Mouse (Mus musculus): ENCODE results near the gene Nxnl2. TPM values are rescaled to one million over a fixed set of nuclear protein-coding genes. Genes with fewer than 3 reads are reported as not detected.

The Nxnl2 gene
- polyA plus RNA-seq, 1 experiment = not detected

GRCm38 (mm10) chr13:51147106-51147505 is 23.7 kb upstream of the Nxnl2 start:
- Histone ChIP-seq H3K4me1 (ENCODE audit: control insufficient read depth, insufficient read depth, low read length) (no peaks in the 10 kb centered on the region), H3K27ac (ENCODE audit: insufficient read depth, low read depth, low read length) (no peak overlapping the region), H3K4me3 (ENCODE audit: insufficient read depth, low read length) (no peak overlapping the region)
- no peak for TF ChIP-seq POLR2A (IDR thresholded peaks at IDR 0.05; ENCODE audit: borderline replicate concordance, low read depth, low read length)
- TF ChIP-seq CTCF (IDR thresholded peaks at IDR 0.05; ENCODE audit: low read depth, low read length) = no peak

GRCm38 (mm10) chr13:51152966-51153669 is 17.7 kb upstream of the Nxnl2 start:
- TF ChIP-seq POLR2A (IDR thresholded peaks at IDR 0.05; ENCODE audit: borderline replicate concordance, low read depth, low read length) (no peak), CTCF (IDR thresholded peaks at IDR 0.05; ENCODE audit: low read depth, low read length) (no peak)
- H3K4me1 ChIP-seq (ENCODE audit: control insufficient read depth, insufficient read depth, low read length) = no peaks in the 10 kb centered on the region
- no peak overlapping the region for H3K4me3 ChIP-seq (ENCODE audit: insufficient read depth, low read length)
- H3K27ac ChIP-seq (ENCODE audit: insufficient read depth, low read depth, low read length) = no peak overlapping the region

GRCm38 (mm10) chr13:51153670-51154030 is 17.2 kb upstream of the Nxnl2 start:
- Histone ChIP-seq H3K27ac (ENCODE audit: insufficient read depth, low read depth, low read length) (no peak overlapping the region), H3K4me3 (ENCODE audit: insufficient read depth, low read length) (no peak overlapping the region), H3K4me1 (ENCODE audit: control insufficient read depth, insufficient read depth, low read length) (no peaks in the 10 kb centered on the region)
- TF ChIP-seq CTCF (IDR thresholded peaks at IDR 0.05; ENCODE audit: low read depth, low read length) (no peak), POLR2A (IDR thresholded peaks at IDR 0.05; ENCODE audit: borderline replicate concordance, low read depth, low read length) (no peak)

GRCm38 (mm10) chr13:51155178-51156013 is 15.4 kb upstream of the Nxnl2 start:
- Histone ChIP-seq H3K4me3 (ENCODE audit: insufficient read depth, low read length) (no peak overlapping the region), H3K27ac (ENCODE audit: insufficient read depth, low read depth, low read length) (no peak overlapping the region), H3K4me1 (ENCODE audit: control insufficient read depth, insufficient read depth, low read length) (no peaks in the 10 kb centered on the region)
- TF ChIP-seq POLR2A (IDR thresholded peaks at IDR 0.05; ENCODE audit: borderline replicate concordance, low read depth, low read length) = no peak
- no peak for TF ChIP-seq CTCF (IDR thresholded peaks at IDR 0.05; ENCODE audit: low read depth, low read length)

- Histone ChIP-seq H3K4me3 (ENCODE audit: insufficient read depth, low read length) (no peak overlapping the region), H3K27ac (ENCODE audit: insufficient read depth, low read depth, low read length) (no peak overlapping the region), H3K4me1 (ENCODE audit: control insufficient read depth, insufficient read depth, low read length) (0 out of 2 replicates have a peak, but pooled peaks cover under 1% of the 10 kb centered on the region)
- no peak for TF ChIP-seq POLR2A (IDR thresholded peaks at IDR 0.05; ENCODE audit: borderline replicate concordance, low read depth, low read length)
- no peak for TF ChIP-seq CTCF (IDR thresholded peaks at IDR 0.05; ENCODE audit: low read depth, low read length)
Observed at GRCm38 (mm10) chr13:51156014-51156386, 14.8 kb upstream of the Nxnl2 start.

GRCm38 (mm10) chr13:51157291-51157690 is 13.5 kb upstream of the Nxnl2 start:
- no peak overlapping the region for H3K4me3 ChIP-seq (ENCODE audit: insufficient read depth, low read length)
- no peak overlapping the region for H3K27ac ChIP-seq (ENCODE audit: insufficient read depth, low read depth, low read length)
- TF ChIP-seq POLR2A (IDR thresholded peaks at IDR 0.05; ENCODE audit: borderline replicate concordance, low read depth, low read length) = no peak
- TF ChIP-seq CTCF (IDR thresholded peaks at IDR 0.05; ENCODE audit: low read depth, low read length) = no peak
- H3K4me1 ChIP-seq (ENCODE audit: control insufficient read depth, insufficient read depth, low read length) = peaks cover 5% of the 10 kb centered on the region

- H3K27ac ChIP-seq (ENCODE audit: insufficient read depth, low read depth, low read length) = no peak overlapping the region
- TF ChIP-seq CTCF (IDR thresholded peaks at IDR 0.05; ENCODE audit: low read depth, low read length) (no peak), POLR2A (IDR thresholded peaks at IDR 0.05; ENCODE audit: borderline replicate concordance, low read depth, low read length) (no peak)
- H3K4me3 ChIP-seq (ENCODE audit: insufficient read depth, low read length) = no peak overlapping the region
- peaks cover 5% of the 10 kb centered on the region for H3K4me1 ChIP-seq (ENCODE audit: control insufficient read depth, insufficient read depth, low read length)
Observed at GRCm38 (mm10) chr13:51161672-51162071, 9.2 kb upstream of the Nxnl2 start.

GRCm38 (mm10) chr13:51162246-51162645 is 8.6 kb upstream of the Nxnl2 start:
- Histone ChIP-seq H3K4me1 (ENCODE audit: control insufficient read depth, insufficient read depth, low read length) (peaks cover 5% of the 10 kb centered on the region), H3K27ac (ENCODE audit: insufficient read depth, low read depth, low read length) (no peak overlapping the region), H3K4me3 (ENCODE audit: insufficient read depth, low read length) (no peak overlapping the region)
- TF ChIP-seq POLR2A (IDR thresholded peaks at IDR 0.05; ENCODE audit: borderline replicate concordance, low read depth, low read length) (no peak), CTCF (IDR thresholded peaks at IDR 0.05; ENCODE audit: low read depth, low read length) (no peak)

- H3K4me3 ChIP-seq (ENCODE audit: insufficient read depth, low read length) = no peak overlapping the region
- TF ChIP-seq CTCF (IDR thresholded peaks at IDR 0.05; ENCODE audit: low read depth, low read length) (no peak), POLR2A (IDR thresholded peaks at IDR 0.05; ENCODE audit: borderline replicate concordance, low read depth, low read length) (no peak)
- peaks cover 3% of the 10 kb centered on the region for H3K4me1 ChIP-seq (ENCODE audit: control insufficient read depth, insufficient read depth, low read length)
- H3K27ac ChIP-seq (ENCODE audit: insufficient read depth, low read depth, low read length) = no peak overlapping the region
Observed at GRCm38 (mm10) chr13:51166711-51167110, 4.1 kb upstream of the Nxnl2 start.

- TF ChIP-seq POLR2A (IDR thresholded peaks at IDR 0.05; ENCODE audit: borderline replicate concordance, low read depth, low read length) (no peak), CTCF (IDR thresholded peaks at IDR 0.05; ENCODE audit: low read depth, low read length) (no peak)
- Histone ChIP-seq H3K27ac (ENCODE audit: insufficient read depth, low read depth, low read length) (no peak overlapping the region), H3K4me1 (ENCODE audit: control insufficient read depth, insufficient read depth, low read length) (no peaks in the 10 kb centered on the region), H3K4me3 (ENCODE audit: insufficient read depth, low read length) (no peak overlapping the region)
Observed at GRCm38 (mm10) chr13:51170215-51170614, 607 bp upstream of the Nxnl2 start.
